Mouse (Mus musculus) liver, postnatal 0 days (tissue): ENCODE data around the gene Erich6b.

Experiments used
- CTCF ChIP-seq: sonication (generic); IDR thresholded peaks from 2 replicates; pipeline ENCODE4 v1.5.1; 2016; ENCODE audit warnings: antibody characterized with exemption, low read depth
- EP300 ChIP-seq: IDR thresholded peaks from 2 replicates; pipeline ENCODE4 v1.6.1; 2016; ENCODE audit warnings: antibody characterized with exemption, low read depth, mild to moderate bottlenecking

DNA sequence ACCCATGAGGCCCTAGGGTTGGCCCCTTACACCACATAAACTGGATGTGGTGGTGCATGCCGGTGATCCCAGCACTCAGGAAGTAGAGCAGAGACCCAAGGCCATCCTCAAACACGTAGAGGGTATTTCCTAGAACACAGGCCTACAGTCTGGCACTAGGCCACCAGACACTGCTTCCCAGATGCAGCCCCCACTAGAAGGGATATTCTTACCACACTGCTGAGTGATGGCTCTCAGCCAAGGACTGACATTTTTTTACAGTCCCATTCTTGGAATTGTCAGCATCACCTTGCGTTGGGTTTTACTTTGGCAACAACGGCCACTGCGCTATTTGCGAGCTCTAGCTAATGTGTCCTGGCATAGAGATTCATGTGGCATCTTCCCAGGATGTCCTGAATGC, 18.9 kb downstream of the Erich6b start:
- TF ChIP-seq CTCF: no peak
- no peak for TF ChIP-seq EP300
